Mouse (Mus musculus): ENCODE results near the gene Nab1. TPM values are rescaled to one million over a fixed set of nuclear protein-coding genes. Genes with fewer than 3 reads are reported as not detected.

The Nab1 gene
- 10 to 100 TPM; 31.2 to 43.4 TPM for total RNA-seq (2023)

GRCm38 (mm10) chr1:52500314-52500981 is at the start of gene Nab1:
Gene Nab1, minus strand, starts transcription at chr1:52500679.

Other genes with a start within 250 kb of the Nab1 start
- gene Nemp2, start 130.0 kb upstream of the Nab1 start, total RNA-seq (2023) = 1 to 10 TPM; 7.7 to 8.4 TPM
- gene Mfsd6, start 226.8 kb upstream of the Nab1 start, total RNA-seq (2023) = 10 to 100 TPM; 48.4 to 53.7 TPM

Measured in neutrophil, adult 59 days (primary cell).